Mouse (Mus musculus) Muller cell, postnatal 12 days (primary cell): ENCODE results near the gene Gast.
"Not testable (repeated sequence)": the region's sequence is repeated elsewhere in the genome, so short reads cannot be mapped to it uniquely, and the experiment has no call there.

ENCODE experiments used
- DNase-seq: peaks from one replicate; pipeline ENCODE4 v3.0.0-alpha.2; 2015; ENCODE audit errors: inconsistent ontology term

Gene Gast

DNA sequence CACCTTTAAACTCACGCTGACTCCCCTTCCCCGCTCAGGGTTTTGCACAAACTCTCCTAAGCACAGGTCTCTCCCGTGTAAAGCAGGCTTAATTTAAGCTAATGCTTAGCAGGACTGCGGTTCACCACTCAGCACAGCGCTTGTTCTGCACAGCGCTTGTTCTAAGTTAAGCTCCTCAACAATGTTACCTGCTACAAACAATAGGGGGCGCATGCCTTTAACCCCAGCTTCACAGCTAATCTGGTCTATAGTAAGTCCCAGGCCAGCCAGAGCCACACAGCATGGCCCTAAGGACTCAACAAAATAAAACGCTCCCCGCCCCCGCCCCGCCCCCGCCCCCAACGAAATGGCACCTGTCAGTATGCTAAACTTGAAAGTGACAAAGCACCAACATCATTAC is 26.9 kb downstream of the Gast start:
- DNase-seq, result not testable (repeated sequence)

DNA sequence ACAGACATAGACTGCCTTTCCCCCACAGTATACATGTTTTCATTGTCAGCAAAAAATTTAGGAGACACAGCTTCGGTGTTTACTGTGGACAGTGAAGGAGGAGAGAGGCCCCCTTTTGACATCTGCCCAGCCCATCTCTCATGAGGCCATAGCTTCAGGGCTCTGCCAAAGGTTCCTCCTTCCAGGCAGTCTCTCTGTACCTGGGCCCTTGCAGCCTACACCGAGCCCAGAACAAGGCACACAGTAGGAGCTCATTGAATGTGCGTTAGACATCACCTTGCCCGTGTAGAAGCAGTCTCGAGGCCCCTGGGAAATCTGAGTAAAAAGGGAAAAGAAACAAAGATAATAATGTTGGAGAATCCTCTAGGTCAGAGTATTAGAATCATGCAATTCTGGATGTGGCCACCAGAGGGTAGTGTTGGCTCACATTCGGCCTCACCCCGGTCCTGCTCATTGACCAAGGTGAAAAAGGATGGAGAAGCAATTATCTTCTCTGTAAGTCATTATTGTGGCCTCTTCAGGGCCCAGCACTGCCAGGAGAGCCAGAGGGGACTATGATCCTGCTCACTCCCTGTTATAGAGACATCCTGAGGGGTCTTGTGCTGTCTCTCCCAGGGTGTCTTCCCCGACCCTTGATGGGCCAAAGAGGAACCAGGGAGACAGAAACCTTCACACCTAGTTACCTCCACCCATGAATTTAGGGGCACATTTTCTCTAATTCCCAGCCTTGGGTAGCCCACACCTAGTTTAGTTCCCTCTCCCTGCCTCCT is 28.2 kb downstream of the Gast start:
- peak; percentile 56 for DNase-seq

DNA sequence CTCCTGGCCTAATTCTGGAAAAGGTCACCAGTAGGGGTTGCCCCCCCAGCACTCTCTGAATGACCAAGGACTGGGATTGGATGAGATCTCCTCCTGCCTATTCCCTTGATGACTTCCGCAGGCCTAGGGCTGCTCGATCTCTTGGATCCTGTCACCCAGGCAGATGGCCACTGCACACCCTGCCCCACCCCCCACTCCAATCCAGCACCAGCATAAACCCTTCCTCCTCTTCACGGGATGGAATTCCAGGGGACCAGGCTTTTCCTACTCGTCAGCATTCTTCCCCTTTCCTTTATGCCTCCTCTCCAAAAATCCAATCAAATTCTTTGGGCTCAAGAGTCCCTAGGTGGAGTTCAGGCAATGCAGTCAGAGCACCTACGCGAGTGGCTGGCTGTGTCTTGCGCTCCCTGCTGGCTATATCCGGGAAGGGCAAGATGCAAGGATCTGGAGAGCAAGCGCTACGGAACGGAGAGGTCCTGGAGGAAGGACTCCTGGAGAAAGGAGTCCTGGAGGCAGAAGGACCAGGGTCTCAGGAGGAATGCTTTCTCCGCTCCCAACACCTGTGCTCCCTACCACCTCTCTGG is 28.9 kb downstream of the Gast start:
- peak; percentile 55 for DNase-seq

DNA sequence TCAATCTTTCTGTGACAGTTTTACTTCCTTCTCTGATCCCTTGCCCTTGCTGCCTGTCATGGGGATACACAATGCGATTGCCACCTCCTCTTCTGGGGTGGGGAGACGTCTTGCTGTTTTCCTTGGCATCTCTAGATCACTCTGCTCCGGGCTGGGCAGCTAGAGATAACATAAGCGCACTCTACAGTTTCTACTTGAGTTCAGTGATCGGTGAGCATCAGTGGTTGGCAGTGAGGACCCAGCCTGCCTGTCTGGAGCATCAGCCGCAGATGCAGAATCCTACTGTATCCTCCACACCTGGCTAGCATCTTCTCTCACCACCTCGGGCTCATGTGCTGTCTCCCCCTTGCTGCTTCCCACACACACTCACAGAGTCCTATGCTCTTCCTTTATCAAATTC is 34.9 kb downstream of the Gast start:
- DNase-seq, result no peak

DNA sequence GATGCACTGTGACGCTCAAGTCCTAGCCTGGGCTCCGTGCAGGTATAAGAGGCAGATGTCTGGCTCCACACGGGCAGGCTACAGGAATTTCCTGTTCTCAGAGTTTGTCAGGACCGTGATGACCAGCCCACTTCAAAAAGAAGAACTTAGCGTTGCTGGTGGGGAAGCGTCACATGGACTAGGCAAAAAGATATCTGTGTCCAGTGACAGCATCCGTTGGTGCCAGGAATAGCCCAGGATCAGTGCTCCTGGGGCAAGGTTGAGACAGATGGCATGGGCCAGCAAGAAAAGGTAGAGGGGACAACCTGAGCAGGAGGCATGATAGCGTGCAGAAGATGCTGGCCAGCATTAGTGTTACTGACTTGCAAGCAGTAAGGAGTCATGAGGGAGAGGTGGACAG is 35.6 kb downstream of the Gast start:
- DNase-seq, result no peak

DNA sequence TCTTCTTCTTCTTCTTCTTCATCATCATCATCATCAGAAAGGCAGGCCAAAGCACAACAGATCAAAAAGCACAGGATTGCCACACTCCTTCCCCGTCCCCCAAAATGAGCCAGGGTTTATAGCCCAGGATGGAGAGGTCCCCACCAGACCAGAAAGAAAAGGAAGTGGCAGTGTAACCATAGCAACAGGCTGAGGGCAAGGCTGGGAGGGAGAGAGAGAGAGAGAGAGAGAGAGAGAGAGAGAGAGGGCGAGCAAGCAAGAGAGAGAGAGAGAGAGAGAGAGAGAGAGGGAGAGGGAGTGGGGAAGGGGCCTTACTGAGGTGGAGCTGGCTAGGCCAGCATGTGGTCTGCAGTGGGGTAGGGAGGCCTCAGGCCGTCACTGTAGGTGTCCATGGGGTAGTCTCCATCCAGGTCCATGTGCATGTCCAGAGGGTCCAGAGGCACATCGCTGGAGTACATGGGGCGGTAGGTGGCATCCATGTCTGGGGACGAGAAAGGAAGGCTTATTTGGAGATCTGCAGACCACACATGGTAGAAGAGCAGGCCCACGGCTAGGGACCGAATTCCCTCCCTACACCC is 37.9 kb downstream of the Gast start:
- no peak for DNase-seq

DNA sequence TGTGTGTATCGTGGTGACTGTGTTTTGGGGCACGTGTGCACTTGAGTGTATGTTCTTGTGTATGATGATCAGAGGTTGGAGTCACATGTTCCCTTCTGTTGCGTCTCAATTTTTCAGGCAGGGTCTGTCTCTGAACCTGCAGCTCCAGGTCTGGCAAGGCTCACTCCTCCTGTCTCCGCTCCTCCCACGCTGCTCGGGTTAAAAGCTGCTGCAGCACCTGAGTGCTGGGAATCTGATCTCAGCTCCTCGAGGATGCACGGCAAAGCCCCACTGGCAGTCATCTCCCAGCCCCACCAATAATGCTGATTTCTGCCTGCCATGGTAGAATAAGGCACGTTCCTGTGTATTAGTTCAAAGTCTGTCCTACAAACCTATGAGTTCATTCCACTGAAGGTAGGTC is 40.9 kb downstream of the Gast start:
- DNase-seq, result no peak

DNA sequence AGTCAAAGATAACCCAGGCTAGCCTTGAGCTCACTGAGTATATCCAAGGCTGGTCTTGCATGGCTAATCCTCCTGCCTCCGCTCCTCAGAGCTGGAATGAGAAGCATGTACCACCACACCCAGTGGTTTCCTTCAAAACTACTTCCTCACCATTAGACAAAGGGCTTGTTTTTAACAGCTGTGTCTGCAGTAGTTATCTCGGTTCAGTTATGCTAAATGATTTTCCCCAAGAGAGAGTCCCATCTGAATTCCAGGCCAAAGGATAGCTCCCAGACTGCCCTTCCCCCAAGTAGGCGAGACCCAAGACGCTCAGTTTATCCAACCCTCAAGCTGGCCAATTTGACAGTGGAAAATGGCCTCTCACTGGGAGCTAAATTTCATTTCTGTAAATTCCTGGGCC is 41.8 kb downstream of the Gast start:
- peak; percentile 18 for DNase-seq

DNA sequence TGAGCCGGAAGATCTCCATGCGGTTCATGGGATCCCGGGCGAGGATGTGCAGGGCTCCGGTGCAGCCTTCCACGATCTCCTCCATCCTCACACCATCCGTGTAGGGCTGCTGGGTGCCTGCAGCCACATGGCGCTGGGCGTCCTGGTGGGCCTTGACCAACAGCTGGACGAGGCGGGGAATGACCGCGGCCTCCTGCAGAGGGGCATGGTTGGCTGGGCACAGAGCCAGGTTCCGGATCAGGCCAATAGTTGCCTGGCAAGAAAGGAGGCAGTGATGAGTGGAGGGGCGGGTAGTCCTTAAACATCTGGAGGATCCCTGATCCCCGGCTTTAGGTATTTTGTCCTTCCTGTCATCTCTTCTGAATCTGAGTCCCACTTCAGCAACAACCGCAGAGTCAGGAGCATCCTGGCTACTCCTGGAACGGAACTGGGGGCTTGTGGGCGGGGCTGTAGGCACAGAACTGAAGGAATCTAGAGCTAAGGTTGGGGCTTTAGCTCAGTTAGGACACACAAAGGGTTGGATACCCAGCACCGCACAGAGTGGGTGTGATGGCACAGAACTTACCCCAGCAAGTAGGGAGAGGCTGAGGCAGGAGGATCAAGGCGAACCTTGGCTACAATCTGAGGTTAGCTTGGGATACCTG is 42.7 kb downstream of the Gast start:
- DNase-seq, result no peak

DNA sequence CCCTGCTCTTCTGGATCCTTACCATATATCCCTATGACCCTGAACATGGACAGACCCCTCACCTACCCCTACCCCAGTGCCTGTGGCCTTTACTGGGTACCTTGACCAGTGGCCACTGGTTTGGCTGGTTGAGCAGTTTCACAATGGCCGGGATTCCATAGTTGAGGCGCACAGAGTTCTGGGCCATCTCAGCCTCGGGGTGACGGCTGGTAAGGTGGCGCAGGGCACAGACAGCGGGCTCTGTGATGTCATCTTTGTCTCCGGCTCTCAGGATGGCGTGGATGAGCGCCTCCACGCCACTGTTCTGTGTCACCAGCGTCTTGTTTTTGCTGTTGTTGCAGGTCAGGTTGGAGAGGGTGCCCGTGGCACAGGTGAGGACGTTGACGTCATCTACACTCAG is 43.8 kb downstream of the Gast start:
- DNase-seq, result no peak

DNA sequence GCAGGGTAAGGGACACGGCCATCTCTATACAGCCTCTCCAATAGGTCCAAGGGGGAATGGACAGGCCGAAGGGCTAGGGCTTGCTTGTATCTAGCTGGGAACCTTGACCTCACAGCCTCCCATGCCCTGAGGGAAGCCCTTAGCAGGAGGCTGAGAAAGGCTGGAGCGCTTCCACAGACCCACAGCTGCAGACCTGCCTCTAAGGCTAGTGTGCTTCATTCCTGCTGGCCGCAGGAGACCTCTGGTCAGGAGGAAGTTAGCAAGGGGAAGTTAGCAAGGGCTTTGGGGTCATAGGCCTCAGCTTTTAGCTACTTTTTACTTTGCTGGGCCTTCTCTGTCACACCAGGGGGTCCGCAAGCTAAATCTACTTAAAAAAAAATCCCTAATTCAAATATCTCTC is 44.2 kb downstream of the Gast start:
- no peak for DNase-seq

DNA sequence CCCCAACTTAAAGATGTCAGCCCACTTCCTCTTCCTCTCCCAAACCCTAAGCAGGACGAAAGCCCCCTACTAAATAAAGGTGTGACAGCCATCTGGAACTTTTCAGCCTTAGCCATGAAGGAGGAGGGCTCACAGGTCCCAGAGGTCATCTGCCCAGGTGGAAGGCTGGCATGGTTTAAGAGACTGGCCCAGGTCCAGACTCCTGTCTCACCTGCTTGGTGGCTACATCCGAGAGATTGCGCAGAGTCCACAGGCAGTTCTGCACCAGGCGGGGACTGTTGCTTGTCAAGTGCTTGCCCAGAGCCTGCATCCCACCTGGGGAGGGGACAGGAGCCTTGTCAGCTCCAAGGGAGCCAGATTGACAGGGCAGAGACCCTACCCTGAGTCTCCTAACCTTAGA is 45.1 kb downstream of the Gast start:
- DNase-seq, result no peak

DNA sequence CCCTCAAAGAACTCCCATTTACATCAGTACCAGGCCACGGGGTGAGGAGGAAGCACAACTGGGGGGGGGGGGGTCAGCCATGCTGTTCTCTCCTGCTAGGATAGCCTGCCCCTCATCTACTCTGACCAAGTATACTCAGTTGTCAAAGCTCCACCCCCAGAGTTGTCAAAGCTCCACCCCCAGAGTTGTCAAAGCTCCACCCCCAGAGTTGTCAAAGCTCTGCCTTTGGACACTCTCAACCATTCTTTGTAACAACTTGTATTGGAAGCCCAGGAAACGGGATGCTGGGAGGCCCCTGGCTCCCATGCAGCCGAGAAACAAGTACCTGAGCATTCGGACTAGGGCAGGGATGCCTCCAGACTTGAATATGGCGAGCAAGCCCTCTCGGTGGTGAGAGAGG is 48.5 kb downstream of the Gast start:
- DNase-seq, result no peak

DNA sequence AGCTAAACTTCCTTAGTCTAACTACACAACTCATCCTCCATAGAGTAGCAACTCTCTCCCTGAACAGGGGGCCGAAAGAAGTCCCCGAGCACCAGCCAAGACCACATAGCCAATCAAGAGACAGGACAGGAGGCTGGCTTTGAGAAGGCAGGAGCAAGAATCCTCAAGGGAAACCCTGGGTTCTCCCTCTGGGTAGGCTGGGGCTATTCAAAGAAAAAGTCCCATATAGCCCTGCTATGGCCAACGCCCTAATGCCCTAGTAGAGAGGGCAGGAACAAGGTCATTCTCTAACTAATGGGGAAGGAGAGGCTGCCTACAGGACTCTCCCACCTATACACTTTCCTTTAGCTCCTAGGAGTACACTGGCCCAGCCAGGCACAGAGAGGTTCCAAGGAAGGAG is 50.8 kb downstream of the Gast start:
- no peak for DNase-seq

DNA sequence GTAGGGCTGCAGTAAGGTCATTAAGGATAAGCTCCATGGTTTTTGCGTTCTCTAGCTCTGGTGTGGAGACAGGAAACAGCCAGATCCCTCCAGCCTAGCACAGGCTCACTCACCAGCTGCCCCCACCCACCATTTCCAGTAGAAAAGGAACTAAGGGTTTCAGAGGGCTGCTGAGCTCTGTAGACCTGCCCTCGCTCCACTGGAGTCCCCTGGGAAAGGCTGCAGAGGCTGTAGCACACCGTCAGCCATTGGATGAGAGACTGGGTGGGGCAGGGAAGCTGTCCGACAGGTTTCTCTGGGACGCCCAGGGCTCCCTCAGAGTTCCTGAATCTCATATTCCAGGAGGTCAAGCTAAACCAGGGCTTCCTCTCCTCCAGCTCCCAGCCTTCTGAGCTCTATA is 52.4 kb downstream of the Gast start:
- no peak for DNase-seq
